Mouse (Mus musculus) forebrain, postnatal 0 days (tissue): ENCODE data around the gene Epb41l3. TPM values are rescaled to one million over a fixed set of nuclear protein-coding genes. Genes with fewer than 3 reads are reported as not detected.
A peak's percentile ranks its signal among the peaks of the same experiment; 100 is the strongest.

Source experiments
- ATAC-seq: fragments of 200-750 bp; cut with Nextera tagmentation; 2 replicates; pipeline ENCODE4 v1.8.0; 2017; ENCODE audit warnings: mild to moderate bottlenecking, moderate library complexity
- DNase-seq: peaks from one replicate; pipeline ENCODE4 v3.0.0-alpha.2; 2015
- H3K27ac ChIP-seq: fragments of 300-500 bp; sonication (generic); 2 replicates; pipeline ENCODE4 v1.5.1; 2014; ENCODE audit warnings: low read depth, mild to moderate bottlenecking, antibody characterized with exemption, low read length, moderate library complexity, mixed read lengths
- H3K27me3 ChIP-seq: fragments of 300-500 bp; sonication (generic); 2 replicates; pipeline ENCODE4 v1.6.1; 2014; ENCODE audit warnings: mild to moderate bottlenecking, low read length, mixed read lengths; ENCODE audit not compliant: insufficient read depth
- H3K36me3 ChIP-seq: fragments of 300-500 bp; sonication (generic); 2 replicates; pipeline ENCODE4 v1.6.1; 2014; ENCODE audit warnings: mild to moderate bottlenecking, moderate library complexity; ENCODE audit not compliant: insufficient read depth
- H3K4me1 ChIP-seq: fragments of 300-500 bp; sonication (generic); 2 replicates; pipeline ENCODE4 v1.6.1; 2014; ENCODE audit warnings: antibody characterized with exemption; ENCODE audit not compliant: insufficient read depth
- H3K4me2 ChIP-seq: fragments of 300-500 bp; sonication (generic); 2 replicates; pipeline ENCODE4 v1.6.1; 2014; ENCODE audit warnings: low read depth, mild to moderate bottlenecking, moderate library complexity
- H3K4me3 ChIP-seq: fragments of 300-500 bp; sonication (generic); 2 replicates; pipeline ENCODE4 v1.5.1; 2014; ENCODE audit warnings: low read depth, low read length, mixed read lengths
- H3K9ac ChIP-seq: fragments of 300-500 bp; sonication (generic); 2 replicates; pipeline ENCODE4 v1.6.1; 2014; ENCODE audit warnings: mild to moderate bottlenecking
- H3K9me3 ChIP-seq: fragments of 300-500 bp; sonication (generic); 2 replicates; pipeline ENCODE4 v1.6.1; 2016; ENCODE audit warnings: low read length
- CTCF ChIP-seq: sonication (generic); IDR thresholded peaks from 2 replicates; pipeline ENCODE4 v1.5.1; 2016; ENCODE audit warnings: antibody characterized with exemption, control low read depth, low read depth
- WGBS: fragments of 180-500 bp; shearing (Covaris S2); extraction: QIAGEN DNeasy Blood & Tissue Kit; methylation state at CpG from one replicate; pipeline ENCODE4 v1.1.7; 2014; 5-methylcytosine and 5-hydroxymethylcytosine counted together
- polyA plus RNA-seq: library from polyadenylated mRNA; unstranded; fragments of >200 nt; fragmentation: Nextera tagmentation; extraction: Ambion mirVana; gene quantifications from 2 replicates; pipeline ENCODE4 v1.2.1, GENCODE M21; 2015
- total RNA-seq: library from RNA; depleted of rRNA; stranded (reverse); fragments of >200 nt; gene quantifications from 2 replicates; pipeline ENCODE4 v1.2.3, GENCODE M21; 2014; rRNA removed

Gene Epb41l3
- 57.9 and 68.6 TPM in 2 replicates for total RNA-seq
- polyA plus RNA-seq: 44.1 and 54.1 TPM in 2 replicates

- WGBS: under 1% methylated on average over 47 of the region's 47 CpGs
Measured at GRCm38 (mm10) chr17:69075501-69076237, at the start of gene Epb41l3. Gene Epb41l3 (plus strand): TSS chr17:69075683.

GRCm38 (mm10) chr17:69038760-69039675 is 36.5 kb upstream of the Epb41l3 start:
- TF ChIP-seq CTCF: no peak
- ATAC-seq: no peak
- Histone ChIP-seq H3K9me3 (no peaks in the 10 kb centered on the region), H3K27ac (no peak overlapping the region), H3K27me3 (no peaks in the 10 kb centered on the region), H3K36me3 (no peaks in the 10 kb centered on the region), H3K4me3 (no peak overlapping the region), H3K9ac (no peak overlapping the region), H3K4me2 (no peak overlapping the region), H3K4me1 (no peaks in the 10 kb centered on the region)
- DNase-seq: no peak
- 66% methylated on average over 12 of the region's 12 CpGs for WGBS

More at GRCm38 (mm10) chr17:69075501-69076237, at the start of gene Epb41l3:
- Histone ChIP-seq H3K4me1 (0 out of 2 replicates have a peak, but pooled peaks cover 10% of the 10 kb centered on the region), H3K4me2 (peak within 1 kb of the TSS; percentile 100), H3K9me3 (no peaks in the 10 kb centered on the region), H3K9ac (peak within 1 kb of the TSS; percentile 61), H3K4me3 (peak within 1 kb of the TSS; percentile 58), H3K27ac (no peak within 1 kb of the TSS), H3K36me3 (no peaks in the 10 kb centered on the region), H3K27me3 (peaks cover 14% of the 10 kb centered on the region)
- peak; percentile 84 for DNase-seq
- TF ChIP-seq CTCF: 0 out of 2 replicates have a peak, but pooled peaks have one; percentile 7
- ATAC-seq: peak; percentile 97

- Histone ChIP-seq H3K27me3 (no peaks in the 10 kb centered on the region), H3K4me1 (no peaks in the 10 kb centered on the region), H3K4me2 (no peak overlapping the region), H3K4me3 (no peak overlapping the region), H3K36me3 (no peaks in the 10 kb centered on the region), H3K27ac (no peak overlapping the region), H3K9ac (no peak overlapping the region), H3K9me3 (no peaks in the 10 kb centered on the region)
- ATAC-seq (peak; percentile 34; the same call in 1 of the 2 replicates), DNase-seq (peak; percentile 29)
- 51% methylated on average over 4 of the region's 4 CpGs for WGBS
- TF ChIP-seq CTCF: no peak
Measured at GRCm38 (mm10) chr17:69041516-69041915, 34.0 kb upstream of the Epb41l3 start.

- DNase-seq (no peak), ATAC-seq (no peak)
- H3K27me3 ChIP-seq: no peaks in the 10 kb centered on the region
- no peaks in the 10 kb centered on the region for H3K9me3 ChIP-seq
- H3K4me2 ChIP-seq: no peak overlapping the region
- no peak for TF ChIP-seq CTCF
- H3K9ac ChIP-seq: no peak overlapping the region
- no peaks in the 10 kb centered on the region for H3K4me1 ChIP-seq
- H3K36me3 ChIP-seq: no peaks in the 10 kb centered on the region
- no peak overlapping the region for H3K27ac ChIP-seq
- no peak overlapping the region for H3K4me3 ChIP-seq
- 81% methylated on average over 3 of the region's 3 CpGs for WGBS
Measured at GRCm38 (mm10) chr17:69048826-69049225, 26.7 kb upstream of the Epb41l3 start.

- TF ChIP-seq CTCF: no peak
- Histone ChIP-seq H3K27me3 (no peaks in the 10 kb centered on the region), H3K27ac (no peak overlapping the region), H3K4me3 (no peak overlapping the region), H3K4me1 (no peaks in the 10 kb centered on the region), H3K4me2 (no peak overlapping the region), H3K9ac (no peak overlapping the region), H3K36me3 (no peaks in the 10 kb centered on the region), H3K9me3 (no peaks in the 10 kb centered on the region)
- DNase-seq (no peak), ATAC-seq (no peak)
- WGBS: 76% methylated on average over 4 of the region's 4 CpGs
Measured at GRCm38 (mm10) chr17:69054029-69054428, 21.5 kb upstream of the Epb41l3 start.

- Histone ChIP-seq H3K9ac (no peak overlapping the region), H3K27ac (no peak overlapping the region), H3K4me3 (no peak overlapping the region), H3K4me1 (no peaks in the 10 kb centered on the region), H3K27me3 (no peaks in the 10 kb centered on the region), H3K9me3 (no peaks in the 10 kb centered on the region), H3K36me3 (no peaks in the 10 kb centered on the region), H3K4me2 (no peak overlapping the region)
- ATAC-seq (no peak), DNase-seq (no peak)
- no peak for TF ChIP-seq CTCF
- 92% methylated on average over 7 of the region's 7 CpGs for WGBS
Measured at GRCm38 (mm10) chr17:69059760-69060159, 15.7 kb upstream of the Epb41l3 start.
